Mouse (Mus musculus): Measurements from ENCODE around the gene Casz1.

Casz1 gene

DNA sequence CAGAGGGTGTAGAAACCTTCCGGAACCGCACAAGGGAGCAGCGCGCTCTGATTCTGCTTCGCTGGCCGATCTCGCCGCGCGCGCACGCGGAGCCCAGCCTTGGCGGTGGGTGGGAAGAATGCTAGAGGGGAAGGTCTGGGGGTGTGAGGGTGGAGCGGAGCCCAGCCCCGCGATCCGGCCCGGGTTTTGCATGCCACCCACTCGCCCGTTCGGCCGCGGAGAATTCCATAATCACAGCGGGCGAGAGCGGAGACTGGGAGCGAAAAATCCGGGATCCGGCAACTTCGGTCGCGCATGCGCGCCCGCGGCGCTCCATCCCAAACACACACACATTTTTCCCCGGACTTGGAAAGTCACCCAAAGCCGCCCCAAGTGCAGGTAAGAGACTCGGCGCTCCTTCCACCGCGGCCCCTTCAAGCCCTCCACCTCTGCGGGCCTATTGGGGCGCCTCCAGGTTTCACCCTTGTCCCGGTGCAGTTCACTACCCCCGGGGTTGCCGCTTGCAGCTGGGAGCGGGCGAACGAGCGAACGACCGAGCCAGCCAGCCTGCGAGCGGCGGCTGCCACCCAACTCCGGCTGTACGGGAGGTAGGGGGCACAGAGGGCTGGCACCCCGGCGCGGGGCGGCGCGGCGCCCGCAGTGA is at the start of gene Casz1:
Casz1 (plus strand) TSS at position 293 of the 643 bp plus-strand sequence.
- DNase-seq = peak; percentile 10

DNA sequence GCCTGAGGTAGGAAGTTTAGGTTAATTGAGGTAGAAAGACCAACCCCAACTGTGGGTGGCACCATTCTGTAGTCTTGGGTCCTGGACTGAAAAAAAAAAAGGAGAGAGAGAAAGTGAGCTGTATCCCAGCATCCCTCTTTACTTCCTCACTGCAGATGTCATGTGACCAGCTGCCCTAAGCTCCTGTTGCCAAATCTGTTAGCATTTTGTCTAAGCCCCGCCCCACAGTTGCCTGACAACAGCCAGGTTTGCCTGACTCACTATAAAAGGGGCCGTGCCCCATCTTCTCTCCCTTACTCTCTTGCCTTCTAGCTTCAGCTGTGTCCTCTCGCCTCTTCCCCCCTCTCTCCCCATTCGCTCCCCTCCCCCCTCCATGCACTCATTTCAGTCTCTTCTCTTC is 45.4 kb upstream of the Casz1 start:
- no peak for DNase-seq

DNA sequence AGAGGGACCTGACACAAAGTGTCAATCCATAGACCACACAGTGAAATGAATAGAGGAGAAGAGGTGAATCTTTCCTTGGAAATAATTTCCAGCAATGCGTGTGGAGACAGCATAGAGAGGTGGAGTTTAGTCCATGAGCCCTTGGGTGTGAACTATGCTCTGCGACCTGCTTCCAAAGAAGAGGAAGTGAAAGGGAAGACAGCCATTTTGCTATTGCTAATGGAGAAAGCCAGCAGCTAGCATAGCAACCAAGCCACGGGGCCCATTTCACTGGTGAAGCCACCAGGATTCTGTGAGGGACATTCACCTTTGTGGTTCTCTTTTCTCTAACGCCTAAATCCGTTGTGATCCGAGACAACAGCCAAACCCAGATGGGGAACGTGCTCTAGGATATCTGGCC is 44.1 kb upstream of the Casz1 start:
- DNase-seq = no peak

DNA sequence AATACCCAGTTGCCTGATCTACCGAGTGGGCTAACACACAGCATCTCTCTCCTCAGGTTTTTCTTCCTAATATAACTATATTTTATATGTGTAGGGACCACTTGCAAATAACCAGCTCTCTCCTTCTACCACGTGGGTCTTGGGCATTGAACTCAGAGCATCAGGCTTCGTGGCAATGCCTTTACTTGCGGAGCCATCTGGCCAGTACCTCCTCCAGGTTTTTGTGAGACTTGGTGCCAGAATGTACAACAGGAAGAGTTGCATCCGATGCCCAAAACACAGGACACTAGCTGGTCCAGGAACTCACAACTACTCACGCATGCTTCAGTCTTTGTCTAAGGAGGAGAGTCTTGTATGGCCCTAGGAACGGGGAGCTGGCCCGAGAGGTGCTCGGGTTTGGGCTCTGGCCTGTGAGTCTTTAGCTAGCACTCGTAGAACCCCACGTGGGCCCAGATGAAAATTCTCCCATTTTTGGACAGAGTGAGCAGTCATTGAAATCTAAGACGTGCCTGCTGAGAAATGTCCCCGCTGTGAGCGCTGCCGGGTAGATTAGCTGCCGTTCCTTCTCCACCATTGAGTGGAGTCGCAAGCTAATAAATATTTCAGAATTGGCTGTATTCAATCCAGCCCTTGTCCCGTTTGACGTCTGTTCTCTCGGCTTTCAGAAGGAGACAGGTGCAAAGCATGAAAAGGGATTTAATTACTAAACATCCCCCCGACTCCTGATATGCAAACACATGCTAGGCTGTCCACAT is 38.0 kb upstream of the Casz1 start:
- DNase-seq = no peak

DNA sequence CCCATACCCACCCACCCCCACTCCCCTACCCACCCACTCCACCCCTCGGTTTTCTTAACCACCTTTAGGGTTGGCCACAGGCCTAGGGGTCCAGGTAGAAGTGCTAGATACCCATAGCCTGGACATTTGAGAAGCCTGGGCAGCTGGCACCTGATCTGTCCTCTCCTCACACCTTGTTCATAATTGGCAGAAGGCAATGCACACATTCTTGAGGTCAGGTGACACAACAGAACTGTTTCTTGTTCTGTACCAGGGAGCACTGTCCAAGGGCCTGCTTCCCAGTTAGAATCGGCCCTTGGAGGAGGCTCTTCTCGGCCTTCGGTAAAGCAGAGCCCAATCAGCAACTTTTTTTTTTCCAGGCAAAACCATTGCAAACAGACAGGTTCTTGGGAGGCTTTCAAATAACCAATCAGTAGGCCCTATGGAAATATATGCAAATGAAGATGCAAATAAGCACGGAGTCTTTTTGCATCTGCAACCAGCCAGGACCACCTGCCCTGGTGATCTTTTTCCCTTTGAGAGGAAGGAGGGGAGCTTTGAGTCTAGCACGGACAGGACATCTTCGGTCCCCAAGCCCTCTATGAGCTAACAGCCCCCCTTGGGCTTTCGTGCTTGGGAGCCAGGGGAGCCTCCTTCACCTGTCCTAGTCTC is 36.4 kb upstream of the Casz1 start:
- DNase-seq = no peak

DNA sequence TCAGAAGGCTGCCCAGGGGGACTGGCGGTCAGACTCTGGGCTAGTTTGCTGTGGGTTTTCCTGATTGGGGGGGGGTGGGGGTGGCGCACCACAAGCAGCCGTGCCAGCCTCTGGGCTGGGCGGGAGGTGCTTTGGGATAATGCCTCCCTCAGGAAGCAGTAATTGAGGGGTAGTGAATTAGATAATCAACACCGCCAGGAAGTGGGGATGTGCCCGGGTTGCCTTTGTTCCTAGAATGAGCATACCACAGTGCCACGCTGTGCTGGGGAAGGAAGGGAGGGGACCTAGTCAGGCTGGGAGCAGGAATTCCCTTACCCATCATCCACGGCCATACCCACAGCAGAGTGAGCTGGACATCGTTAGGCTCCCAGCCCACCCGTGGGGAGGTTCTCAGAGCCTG is 35.6 kb upstream of the Casz1 start:
- no peak for DNase-seq

DNA sequence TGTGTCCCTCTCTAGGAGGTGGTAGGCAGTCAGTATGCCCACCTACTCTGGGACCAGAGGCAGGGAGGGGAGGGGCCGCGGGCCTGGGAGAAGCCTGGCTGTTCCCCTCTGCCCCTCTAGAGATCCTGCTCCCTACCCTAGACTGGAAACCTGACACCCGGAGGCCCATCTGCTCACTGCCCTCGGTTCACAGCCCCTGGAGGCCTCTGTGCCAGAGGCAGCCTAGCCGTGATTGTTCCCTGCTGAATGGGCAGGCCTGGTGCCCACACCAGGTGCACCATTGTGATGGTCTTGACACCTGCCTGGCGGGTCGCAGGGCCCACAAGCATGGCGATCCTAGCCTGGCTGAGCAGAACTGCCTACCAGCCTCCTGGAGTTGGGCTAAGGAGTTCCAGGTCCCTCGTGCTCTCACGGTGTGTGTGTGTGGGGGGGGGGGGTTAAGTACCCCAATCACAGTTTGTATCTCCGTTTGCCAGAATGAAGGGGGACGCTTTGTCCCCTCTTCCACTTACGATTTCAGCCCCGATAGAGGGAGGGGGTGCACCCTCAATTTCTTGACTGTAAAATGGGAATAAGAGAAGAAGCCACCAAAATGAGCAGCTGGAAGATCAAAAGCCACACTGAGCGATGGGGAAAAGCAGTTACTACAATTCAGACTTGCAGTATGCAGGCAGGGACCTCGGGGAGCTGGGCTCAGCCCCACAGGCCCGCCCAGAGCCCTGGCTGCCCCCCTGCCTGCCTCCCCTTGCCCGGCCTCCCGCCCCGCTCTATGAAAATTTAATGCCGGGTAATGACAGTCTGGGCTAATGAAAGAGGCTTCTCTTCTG is 33.4 kb upstream of the Casz1 start:
- DNase-seq = no peak

DNA sequence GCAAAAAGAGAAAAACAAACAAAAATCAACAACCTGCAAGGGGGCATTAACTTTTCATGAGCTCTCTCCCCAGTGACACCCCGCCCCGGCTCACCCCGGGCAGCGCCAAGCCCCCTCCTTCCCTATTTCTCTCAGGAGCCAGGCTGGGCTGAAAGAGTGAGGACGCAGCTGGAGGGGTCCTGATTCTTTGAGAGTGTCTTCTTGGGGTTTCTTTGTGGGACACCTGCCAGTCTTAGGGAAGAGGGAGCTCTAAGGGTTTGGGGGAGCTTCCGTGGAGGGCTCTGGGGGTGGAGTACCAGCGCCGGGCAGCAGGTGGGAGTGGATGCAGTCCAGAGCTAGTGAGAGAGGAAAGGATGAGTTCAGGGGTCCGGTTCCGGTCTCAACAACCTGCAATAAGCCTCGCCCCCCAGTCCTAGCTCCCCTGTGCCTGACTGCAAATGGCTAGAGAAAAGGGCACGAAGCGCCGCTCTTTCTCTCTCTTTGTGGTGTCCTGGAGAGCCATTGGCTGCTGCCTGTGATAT is 32.8 kb upstream of the Casz1 start:
- DNase-seq = no peak

DNA sequence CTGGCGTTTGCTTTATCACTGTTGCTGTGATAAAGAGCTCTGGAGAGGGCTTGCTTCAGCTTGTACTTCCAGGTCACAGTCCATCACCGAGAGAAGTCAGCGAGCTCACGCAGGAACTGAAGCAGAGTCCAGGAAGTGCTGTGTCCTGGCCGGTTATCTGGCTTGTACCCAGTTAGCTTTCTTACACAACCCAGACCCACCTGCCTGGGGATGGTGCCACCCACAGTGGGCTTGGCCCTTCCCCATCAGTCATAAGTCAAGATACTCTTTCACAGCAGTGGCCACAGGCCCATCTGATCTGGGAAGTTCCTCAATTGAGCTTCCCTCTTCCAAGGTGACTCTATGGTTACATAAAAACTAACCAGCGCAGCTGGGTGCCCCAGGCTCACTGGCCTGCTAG is 31.6 kb upstream of the Casz1 start:
- DNase-seq = no peak

DNA sequence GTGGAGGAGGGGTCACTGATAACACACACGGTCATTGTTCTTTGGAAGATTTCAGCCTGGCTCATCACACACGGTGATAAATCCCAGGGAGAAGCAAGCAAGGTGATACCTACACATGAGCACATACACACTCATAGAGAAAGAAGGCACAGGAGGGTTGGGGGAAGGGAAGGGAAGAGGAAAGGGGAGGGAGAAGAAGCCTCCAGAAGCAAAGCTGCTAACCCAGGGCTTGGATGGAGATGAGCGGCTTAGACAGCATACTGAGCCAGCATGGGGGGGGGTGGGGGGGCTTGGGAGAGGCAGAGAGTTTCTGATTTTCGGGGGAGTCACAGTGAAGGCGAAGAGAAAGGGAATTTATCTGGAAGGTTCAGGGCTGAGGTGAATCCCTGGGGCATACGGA is 30.2 kb upstream of the Casz1 start:
- no peak for DNase-seq

DNA sequence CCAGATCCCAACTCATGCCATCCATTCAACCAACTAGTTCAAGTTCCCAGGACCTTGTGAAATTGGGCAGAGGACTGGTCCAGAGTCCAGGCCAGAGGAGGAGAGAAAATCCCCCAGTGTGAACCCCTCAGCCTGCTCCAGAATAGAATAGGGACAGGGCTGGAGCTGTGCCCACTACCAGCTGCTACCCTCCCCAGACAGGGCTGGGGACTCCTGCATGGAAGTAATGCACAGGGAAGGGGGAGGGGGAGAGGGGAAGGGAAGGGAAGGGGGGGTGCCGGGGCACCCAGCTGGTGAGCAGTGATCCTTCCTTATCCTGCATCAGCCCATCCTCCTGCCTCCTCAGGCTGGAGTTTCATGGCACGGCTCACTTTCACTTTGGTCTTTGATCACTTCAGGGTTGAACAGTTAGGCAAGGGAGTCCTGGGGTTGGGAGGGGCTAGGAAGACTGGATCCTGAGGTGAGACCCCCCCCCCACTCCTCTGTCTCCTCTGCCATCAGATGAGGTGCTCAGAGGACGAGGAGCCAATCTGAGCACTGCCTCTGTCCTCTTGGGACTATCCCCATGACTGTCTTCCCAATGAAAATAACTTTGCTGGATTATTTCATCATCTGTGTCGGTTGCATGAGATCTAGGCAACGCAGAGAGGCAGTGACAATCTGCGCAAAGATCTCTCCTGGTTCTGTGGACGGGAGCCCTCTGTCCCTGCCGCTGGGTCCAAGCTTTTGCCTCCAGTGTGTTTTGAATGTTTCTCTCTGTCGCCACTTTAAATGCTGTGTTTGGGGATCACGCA is 28.6 kb upstream of the Casz1 start:
- DNase-seq = no peak

DNA sequence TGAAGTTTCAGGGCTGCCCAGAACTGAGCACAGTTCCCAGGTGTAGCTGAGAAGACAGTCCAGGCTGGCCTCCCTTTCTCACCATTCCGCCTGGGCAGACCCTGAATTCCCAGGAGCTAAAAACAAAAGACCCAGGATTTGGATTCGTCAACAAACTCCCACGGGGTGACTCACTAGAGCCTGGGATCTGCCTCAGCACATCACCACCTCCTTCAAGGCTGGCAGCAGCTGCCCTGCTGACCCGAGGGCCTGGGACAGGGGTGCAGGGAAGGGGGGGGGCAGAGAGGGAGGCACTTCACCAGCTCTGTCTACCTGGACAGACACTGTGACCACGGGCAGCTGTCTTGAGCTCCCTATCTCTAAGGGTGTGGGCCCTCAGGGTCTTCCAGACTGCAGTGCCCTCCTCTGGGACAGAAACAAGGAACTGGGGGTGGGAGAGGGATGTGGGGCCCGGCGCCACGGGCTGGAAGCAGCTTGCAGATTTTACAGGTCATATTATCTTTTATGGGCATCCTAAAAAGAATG is 24.1 kb upstream of the Casz1 start:
- DNase-seq = no peak

DNA sequence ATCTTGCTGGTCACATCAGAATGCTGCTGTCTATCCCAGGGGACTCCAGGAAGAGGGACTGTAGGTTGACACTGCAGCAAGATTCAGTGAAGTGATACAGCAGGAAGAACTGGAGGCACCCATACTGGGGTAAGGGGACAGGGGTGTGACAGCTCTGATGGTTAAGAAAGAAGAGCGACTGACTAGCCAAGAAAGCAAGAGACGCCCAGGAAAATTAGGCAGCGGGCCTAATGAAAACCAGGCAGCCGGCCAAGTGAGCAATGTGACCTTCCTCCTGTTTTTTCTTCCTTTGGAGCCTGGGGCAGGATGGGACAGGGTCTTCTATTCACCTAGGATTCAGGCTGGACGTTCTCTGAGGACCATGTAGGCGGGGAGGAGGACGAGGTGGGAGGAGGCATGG is 22.7 kb upstream of the Casz1 start:
- DNase-seq = no peak

DNA sequence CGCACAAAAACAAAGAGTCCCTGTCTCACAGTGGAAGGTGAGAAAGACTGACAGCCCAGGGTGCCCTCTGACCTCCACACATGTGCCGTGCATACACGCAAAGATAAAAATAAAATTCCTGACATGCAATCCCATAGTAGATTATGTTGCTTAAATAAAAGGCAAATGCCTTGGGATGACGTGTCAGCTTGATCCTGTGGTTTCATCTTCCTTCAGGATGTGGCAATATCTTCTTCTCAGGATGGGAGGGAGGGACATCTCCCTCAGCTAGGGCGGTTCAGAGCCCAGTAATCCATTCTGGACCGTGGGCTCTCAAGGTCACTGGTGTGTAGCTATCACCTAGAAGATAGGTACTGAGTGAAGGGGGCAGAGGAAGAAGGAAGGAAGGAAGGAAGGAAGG is 21.3 kb upstream of the Casz1 start:
- DNase-seq = no peak

DNA sequence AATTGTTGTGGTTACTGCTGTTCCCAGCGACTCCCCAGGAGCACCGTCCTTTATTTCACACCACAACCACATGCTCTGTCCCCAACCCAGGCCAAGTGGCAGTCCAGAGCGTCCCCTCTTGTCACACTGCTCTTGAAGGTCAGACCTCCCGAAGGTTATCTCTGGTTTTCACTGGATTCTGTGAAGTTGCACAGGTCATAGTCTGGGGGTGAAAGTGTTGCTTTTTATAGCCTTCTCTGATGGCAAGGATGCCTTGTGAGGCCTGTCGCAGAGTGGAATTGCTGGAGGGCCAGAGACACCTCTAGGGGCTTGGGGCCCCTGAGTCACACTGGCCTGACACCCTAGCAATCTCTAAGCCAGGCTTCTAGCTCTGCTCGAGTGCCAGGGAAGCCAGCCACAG is 20.5 kb upstream of the Casz1 start:
- no peak for DNase-seq

DNA sequence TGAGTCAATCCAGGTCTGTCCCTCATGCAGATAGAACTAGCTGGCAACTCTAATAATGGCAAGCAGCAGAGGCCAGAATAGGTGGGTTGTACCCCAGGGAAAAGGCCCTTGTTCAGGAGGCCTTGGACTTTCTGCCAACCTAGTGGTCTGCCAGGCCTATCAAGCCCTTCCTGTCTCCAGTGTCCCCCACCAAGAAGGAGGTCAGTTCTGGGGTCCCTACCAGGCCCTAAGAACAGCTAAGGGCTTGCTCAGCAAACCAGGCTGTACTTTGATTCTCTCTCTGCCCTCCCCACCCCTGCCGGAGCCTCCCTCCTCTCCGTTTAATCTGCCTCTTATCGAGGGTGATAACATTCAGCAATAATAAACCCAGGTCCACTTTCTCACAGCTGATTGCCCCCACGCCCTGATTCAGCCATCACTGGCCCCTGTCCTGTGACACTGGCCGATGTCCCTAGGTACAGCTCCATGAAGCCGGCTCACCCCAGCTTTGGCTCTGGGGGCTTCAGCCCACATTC is 19.1 kb upstream of the Casz1 start:
- DNase-seq = no peak

DNA sequence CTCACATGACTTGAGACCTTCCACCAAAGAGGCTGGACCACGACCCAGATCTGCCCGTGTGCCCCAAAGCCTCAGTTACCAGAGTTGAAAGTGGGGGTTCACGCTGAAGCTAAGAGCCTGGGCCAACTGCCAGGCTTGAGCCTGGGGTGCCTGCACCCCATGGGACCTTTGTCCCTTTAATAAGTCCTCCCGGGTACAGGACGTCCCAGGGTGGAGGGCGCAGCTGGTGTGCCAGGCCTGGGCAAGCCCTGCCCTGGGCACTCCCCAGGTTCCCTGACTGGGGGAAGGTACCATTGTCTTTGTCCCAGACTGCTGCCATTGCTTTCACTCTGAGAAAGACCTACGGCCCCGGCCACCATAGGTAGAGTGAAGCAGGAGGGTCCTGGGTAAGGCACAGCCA is 18.2 kb upstream of the Casz1 start:
- DNase-seq = no peak

DNA sequence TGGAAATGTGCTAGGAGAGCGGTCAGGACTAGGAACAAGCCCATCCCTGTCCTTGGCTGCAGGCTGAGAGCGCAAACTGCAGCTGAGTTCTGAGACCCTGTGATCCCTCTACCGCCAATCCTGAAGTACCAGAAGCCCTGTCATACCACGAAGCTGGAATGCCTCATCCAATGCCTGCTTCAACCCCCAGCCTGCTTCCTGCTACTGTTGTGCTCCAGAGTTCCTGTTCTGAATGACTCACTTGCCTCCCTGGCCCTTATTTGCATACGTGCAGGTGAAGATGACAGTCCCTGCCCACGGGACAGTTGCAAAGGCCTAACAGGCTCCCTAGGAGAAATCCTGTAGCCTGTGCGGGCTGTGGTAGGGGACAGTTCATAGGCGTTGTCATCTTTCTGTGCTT is 13.3 kb upstream of the Casz1 start:
- DNase-seq = no peak

DNA sequence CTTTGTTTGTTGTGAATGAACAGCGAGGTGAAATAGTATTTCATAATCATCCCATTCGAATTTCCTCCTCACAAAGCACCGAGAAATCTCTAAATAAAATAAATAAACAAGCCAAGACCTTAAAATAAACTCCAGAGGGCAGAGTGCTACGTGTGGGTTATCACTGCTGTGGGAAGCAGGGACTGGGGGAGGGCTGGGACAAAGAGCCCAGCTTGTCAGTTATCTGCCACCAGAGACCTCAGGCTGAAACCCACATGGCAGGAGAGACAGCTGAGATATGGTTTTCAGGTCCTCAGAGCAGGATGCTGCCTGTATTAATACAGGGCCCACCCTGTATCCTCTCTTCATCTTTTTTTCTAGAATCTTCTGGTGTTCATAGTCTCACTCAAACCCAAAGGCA is 9.2 kb upstream of the Casz1 start:
- no peak for DNase-seq

DNA sequence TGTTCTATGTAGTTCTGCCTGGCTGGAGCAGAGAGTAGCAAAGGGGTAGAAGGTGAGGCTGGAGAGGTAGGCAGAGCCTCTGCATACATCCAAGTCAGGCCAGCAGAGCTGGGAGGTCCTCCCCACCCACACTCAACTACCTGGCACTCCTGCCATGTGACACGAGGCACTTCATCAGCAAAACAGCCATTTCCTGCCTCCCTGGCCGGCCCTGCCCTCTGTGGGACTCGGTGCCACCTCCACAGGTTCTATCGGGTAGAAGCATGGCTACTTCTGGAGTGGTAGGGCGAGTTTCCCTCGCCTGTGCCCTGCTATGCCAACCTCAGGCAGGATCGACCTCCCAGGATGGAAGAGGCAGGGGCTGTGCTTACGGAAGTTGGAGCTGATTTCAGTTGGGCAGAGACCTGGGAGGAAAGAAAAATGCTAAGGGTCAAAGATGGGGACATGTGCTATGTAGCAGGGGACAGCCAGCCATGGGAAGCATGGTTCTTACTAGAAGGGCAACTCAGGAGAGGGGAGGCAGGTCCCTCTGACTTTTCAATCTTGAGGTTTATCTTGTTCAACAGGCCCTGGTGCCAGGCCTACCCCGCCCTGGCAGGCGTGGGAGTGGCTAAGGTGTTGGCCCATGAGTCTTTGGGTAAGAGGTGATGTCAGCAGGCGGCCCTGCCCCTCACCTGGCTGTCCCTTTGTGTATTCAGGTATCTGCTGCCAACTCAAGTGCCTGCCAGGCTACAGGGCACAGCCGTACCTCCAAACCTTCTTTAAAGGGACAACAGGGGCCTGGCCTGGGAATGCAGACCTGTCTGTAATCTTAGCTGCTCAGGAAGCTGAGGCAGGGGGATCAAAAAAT is 6.5 kb upstream of the Casz1 start:
- no peak for DNase-seq

DNA sequence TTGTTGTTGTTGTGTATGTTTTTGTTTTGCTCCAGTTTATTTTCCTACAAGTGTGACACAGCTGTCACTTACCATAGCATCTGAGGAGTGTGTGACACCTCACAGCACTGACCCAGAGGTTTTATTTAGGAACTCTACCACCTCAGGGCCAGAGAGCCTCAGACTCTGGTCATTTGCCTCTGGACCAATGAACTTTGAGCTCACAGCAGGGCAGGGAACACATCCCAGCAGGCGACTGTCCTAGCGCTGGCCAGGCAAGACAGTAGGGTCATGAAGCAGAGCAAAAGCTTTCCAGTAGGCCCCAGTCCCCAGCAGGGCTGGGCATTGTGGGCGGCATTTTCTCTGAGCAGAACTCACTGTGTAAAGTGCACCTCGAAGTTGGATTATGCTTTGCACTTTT is 1.2 kb upstream of the Casz1 start:
- DNase-seq = no peak
